Mouse (Mus musculus) hindbrain, embryonic 14.5 days (tissue): ENCODE results near the gene Oxt. TPM values are rescaled to one million over a fixed set of nuclear protein-coding genes. Genes with fewer than 3 reads are reported as not detected.

Experiments
- ATAC-seq: fragments of 200-750 bp; cut with Nextera tagmentation; 2 replicates; pipeline ENCODE4 v1.8.0; 2017; ENCODE audit warnings: moderate number of reproducible peaks, mild to moderate bottlenecking, moderate TSS enrichment, moderate library complexity; ENCODE audit not compliant: low FRiP score
- DNase-seq: peaks from one replicate; pipeline ENCODE4 v3.0.0-alpha.2; 2015; ENCODE audit warnings: low spot score
- H3K27ac ChIP-seq: fragments of 300-500 bp; sonication (generic); 2 replicates; pipeline ENCODE4 v1.5.1; 2014; ENCODE audit warnings: mild to moderate bottlenecking, moderate library complexity
- H3K27me3 ChIP-seq: fragments of 300-500 bp; sonication (generic); 2 replicates; pipeline ENCODE4 v1.6.1; 2014; ENCODE audit warnings: mild to moderate bottlenecking, low read length, mixed read lengths; ENCODE audit not compliant: control insufficient read depth, insufficient read depth
- H3K36me3 ChIP-seq: fragments of 300-500 bp; sonication (generic); replicated peaks from 2 replicates; pipeline ENCODE4 v1.6.1; 2014; ENCODE audit not compliant: control insufficient read depth, insufficient read depth
- H3K4me1 ChIP-seq: fragments of 300-500 bp; sonication (generic); replicated peaks from 2 replicates; pipeline ENCODE4 v1.6.1; 2014; ENCODE audit warnings: antibody characterized with exemption, low read length, mixed read lengths; ENCODE audit not compliant: control insufficient read depth, insufficient read depth
- H3K4me2 ChIP-seq: fragments of 300-500 bp; sonication (generic); replicated peaks from 2 replicates; pipeline ENCODE4 v1.6.1; 2014; ENCODE audit warnings: mild to moderate bottlenecking, moderate library complexity
- H3K4me3 ChIP-seq: fragments of 300-500 bp; sonication (generic); replicated peaks from 2 replicates; pipeline ENCODE4 v1.5.1; 2014; ENCODE audit warnings: mild to moderate bottlenecking, low read length
- H3K9ac ChIP-seq: fragments of 300-500 bp; sonication (generic); 2 replicates; pipeline ENCODE4 v1.6.1; 2014
- H3K9me3 ChIP-seq: fragments of 300-500 bp; sonication (generic); 2 replicates; pipeline ENCODE4 v1.6.1; 2016; ENCODE audit warnings: low read length; ENCODE audit not compliant: control insufficient read depth
- WGBS: fragments of 180-500 bp; shearing (Covaris S2); extraction: QIAGEN DNeasy Blood & Tissue Kit; methylation state at CpG from one replicate; pipeline ENCODE4 v1.1.7; 2014; 5-methylcytosine and 5-hydroxymethylcytosine counted together
- polyA plus RNA-seq: library from polyadenylated mRNA; unstranded; fragments of >200 nt; fragmentation: Nextera tagmentation; extraction: Ambion mirVana; gene quantifications from 2 replicates; pipeline ENCODE4 v1.2.1, GENCODE M21; 2014

Gene Oxt
- polyA plus RNA-seq, 1 experiment from 2014 or later, result not detected

DNA sequence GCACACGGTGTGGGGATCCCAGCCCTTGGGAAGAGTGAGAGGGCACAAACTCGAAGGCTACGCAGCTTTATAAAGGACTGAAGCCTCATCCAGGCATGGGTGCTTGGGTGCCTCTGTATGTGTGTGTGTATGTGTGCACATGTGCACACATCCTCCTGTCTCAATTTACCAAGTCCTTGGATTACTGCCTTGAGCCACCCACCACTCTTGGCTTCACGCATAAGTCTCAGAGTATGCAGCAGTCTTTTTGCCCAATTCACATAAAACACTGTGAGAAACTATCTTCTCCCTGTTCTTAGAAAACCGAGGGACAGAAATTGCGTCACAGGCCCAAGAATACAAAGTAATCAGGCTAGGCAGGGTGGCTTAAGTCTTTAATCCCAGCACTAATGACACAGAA, 10.0 kb downstream of the Oxt start:
- no peak overlapping the region for H3K27ac ChIP-seq
- ATAC-seq (no peak), DNase-seq (no peak)
- no peak overlapping the region for H3K4me3 ChIP-seq
- H3K9me3 ChIP-seq, result no peaks in the 10 kb centered on the region
- H3K36me3 ChIP-seq, result peaks cover 7% of the 10 kb centered on the region
- 89% methylated on average over 6 of the region's 6 CpGs for WGBS
- peaks cover 21% of the 10 kb centered on the region for H3K27me3 ChIP-seq
- no peak overlapping the region for H3K9ac ChIP-seq
- no peak overlapping the region for H3K4me2 ChIP-seq
- H3K4me1 ChIP-seq, result peaks cover under 1% of the 10 kb centered on the region; the same call in 1 of the 2 replicates

DNA sequence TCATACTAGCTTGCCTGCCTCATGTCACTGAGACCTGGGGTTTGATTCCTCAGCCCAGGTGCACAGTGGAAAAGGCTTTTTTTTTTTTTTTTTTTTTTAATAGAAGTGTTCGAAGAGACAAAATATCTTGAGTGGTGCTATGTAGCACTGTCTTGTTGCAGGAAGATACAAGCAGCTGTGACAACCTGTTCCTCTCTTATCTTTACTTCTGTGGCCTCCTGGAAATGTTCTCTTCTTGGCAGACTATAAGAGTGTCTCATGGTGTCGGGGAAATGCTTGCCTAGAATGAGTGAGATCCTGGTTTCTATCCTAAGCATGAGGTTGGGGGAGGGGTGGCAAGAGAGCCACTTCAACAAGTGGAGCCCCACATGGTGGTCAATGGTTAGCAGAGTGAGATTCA, 12.4 kb downstream of the Oxt start:
- DNase-seq (no peak), ATAC-seq (no peak)
- no peak overlapping the region for H3K4me3 ChIP-seq
- no peak overlapping the region for H3K4me2 ChIP-seq
- no peaks in the 10 kb centered on the region for H3K9me3 ChIP-seq
- H3K36me3 ChIP-seq, result peaks cover 23% of the 10 kb centered on the region
- no peaks in the 10 kb centered on the region for H3K4me1 ChIP-seq
- H3K9ac ChIP-seq, result no peak overlapping the region
- WGBS, result 84% methylated on average over 2 of the region's 2 CpGs
- no peak overlapping the region for H3K27ac ChIP-seq
- H3K27me3 ChIP-seq, result no peaks in the 10 kb centered on the region

DNA sequence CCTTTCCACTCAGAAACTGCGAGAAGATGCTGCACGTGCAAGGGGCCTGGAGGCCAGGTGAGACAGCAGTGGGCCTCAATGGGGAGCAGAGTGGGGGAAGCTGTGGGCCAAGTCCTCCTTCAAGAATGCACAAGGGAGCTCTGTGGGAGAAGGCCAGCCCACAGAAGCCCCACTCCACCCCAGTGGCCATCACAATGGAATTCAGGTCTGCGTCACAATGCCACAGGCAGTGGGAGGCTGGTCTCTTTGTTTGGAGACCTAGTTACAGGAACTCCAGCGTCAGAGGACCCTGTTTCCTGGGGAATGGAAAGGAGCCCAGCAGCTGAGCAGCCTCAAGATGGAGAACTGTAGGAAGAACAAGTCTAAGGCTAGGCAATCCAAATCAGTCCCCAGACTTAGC, 13.2 kb downstream of the Oxt start:
- 52% methylated on average over 4 of the region's 4 CpGs for WGBS
- ATAC-seq, result no peak
- no peaks in the 10 kb centered on the region for H3K27me3 ChIP-seq
- H3K4me3 ChIP-seq, result no peak overlapping the region
- H3K4me2 ChIP-seq, result no peak overlapping the region
- DNase-seq, result no peak
- no peak overlapping the region for H3K9ac ChIP-seq
- no peaks in the 10 kb centered on the region for H3K9me3 ChIP-seq
- no peaks in the 10 kb centered on the region for H3K4me1 ChIP-seq
- H3K27ac ChIP-seq, result no peak overlapping the region
- peaks cover 26% of the 10 kb centered on the region for H3K36me3 ChIP-seq

DNA sequence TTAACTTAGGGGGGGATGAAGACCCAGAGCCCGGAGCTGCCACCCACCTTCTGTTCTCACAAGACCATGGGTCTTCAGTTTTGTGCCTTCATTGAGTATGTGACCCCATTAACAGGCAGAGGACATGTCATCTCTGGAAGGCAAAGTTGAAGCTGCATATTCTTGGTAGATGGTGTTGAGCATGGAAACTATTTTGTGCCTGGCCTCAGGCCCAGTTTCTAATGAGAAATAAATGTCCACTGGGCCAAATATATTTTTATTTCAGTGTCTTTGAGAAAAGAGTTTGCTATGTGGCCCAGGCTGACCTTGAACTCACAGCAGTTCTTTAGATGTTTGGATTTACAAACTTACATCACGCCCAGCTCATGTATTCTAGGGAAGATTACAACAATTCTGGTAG, 13.8 kb downstream of the Oxt start:
- no peak overlapping the region for H3K4me3 ChIP-seq
- H3K4me2 ChIP-seq, result no peak overlapping the region
- DNase-seq (no peak), ATAC-seq (no peak)
- no peaks in the 10 kb centered on the region for H3K9me3 ChIP-seq
- no peaks in the 10 kb centered on the region for H3K27me3 ChIP-seq
- peaks cover 29% of the 10 kb centered on the region for H3K36me3 ChIP-seq
- no peak overlapping the region for H3K27ac ChIP-seq
- WGBS, result 97% methylated on average over 2 of the region's 2 CpGs
- H3K4me1 ChIP-seq, result no peaks in the 10 kb centered on the region
- H3K9ac ChIP-seq, result no peak overlapping the region

DNA sequence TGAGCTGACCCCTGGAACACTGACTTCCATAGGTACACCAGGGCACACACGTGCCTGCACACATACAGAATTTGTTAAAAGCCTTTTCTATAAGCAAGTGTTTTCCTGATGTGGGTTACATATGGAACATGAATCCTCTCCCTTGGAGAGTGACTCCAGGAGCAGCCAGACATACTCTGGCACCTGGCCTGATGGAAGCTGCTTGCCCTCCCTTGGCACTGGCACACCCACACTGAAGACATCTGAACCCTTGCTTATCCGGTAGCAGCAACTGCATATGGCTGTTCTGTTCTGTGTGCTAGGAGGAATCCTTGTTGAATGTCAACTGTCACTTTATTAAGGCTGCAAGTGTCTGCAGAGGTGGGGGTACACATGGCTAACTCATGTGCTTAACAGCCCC, 15.0 kb downstream of the Oxt start:
- Histone ChIP-seq H3K36me3 (peaks cover 40% of the 10 kb centered on the region), H3K4me2 (no peak overlapping the region), H3K9ac (no peak overlapping the region), H3K27ac (no peak overlapping the region), H3K4me1 (no peaks in the 10 kb centered on the region), H3K4me3 (no peak overlapping the region), H3K9me3 (no peaks in the 10 kb centered on the region), H3K27me3 (no peaks in the 10 kb centered on the region)
- WGBS, result 100% methylated on average over 2 of the region's 2 CpGs
- DNase-seq (no peak), ATAC-seq (no peak)

DNA sequence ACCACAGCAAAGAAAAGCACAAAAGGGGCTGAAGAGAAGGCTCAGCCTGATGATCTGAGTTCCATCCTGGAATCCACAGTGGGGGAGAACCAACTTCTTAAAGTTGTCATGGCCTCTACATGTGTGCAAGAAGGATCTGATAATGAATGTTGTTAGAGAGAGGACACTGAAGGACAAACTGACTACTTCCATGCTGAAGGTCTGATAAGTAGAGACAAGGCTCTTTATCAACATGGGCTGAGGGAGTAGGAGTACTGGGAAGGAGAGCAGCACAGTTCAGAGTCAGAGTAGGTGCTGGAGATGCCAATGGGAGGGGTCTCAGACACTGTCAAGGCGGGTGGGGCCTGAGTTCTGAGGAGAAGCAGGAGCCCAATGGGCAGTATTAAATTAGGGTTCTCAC, 19.6 kb downstream of the Oxt start:
- ATAC-seq (no peak), DNase-seq (no peak)
- H3K4me1 ChIP-seq, result no peaks in the 10 kb centered on the region
- no peak overlapping the region for H3K4me2 ChIP-seq
- no peak overlapping the region for H3K4me3 ChIP-seq
- WGBS, result 90% methylated on average over 1 of the region's 1 CpGs
- no peaks in the 10 kb centered on the region for H3K27me3 ChIP-seq
- H3K9me3 ChIP-seq, result no peaks in the 10 kb centered on the region
- H3K36me3 ChIP-seq, result peaks cover 78% of the 10 kb centered on the region
- no peak overlapping the region for H3K27ac ChIP-seq
- no peak overlapping the region for H3K9ac ChIP-seq

DNA sequence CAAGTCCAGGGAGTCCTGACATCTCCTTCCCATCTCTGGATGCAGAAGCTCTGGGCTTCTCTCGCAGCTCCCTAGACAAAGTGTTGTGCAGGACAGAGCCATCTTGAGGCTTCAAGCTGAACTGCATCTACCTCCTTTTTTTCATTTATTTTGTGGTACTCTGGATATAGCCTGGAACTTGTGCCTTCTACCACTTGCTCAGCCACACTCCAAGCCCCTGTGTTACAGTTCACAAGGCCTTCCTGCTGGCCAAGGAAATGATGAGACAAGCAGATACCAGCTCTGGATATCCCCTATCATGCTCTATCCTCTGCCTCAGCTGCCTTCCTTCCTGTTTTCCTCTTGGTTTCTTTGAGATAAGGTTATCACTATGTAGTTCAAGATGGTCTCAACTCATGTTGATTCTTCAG, 21.6 kb downstream of the Oxt start:
- Histone ChIP-seq H3K27ac (no peak overlapping the region), H3K27me3 (no peaks in the 10 kb centered on the region), H3K36me3 (peaks cover 84% of the 10 kb centered on the region), H3K9me3 (no peaks in the 10 kb centered on the region), H3K4me3 (no peak overlapping the region), H3K4me1 (no peaks in the 10 kb centered on the region), H3K9ac (no peak overlapping the region), H3K4me2 (no peak overlapping the region)
- DNase-seq, result peak; percentile 65
- WGBS, result 7% methylated on average over 1 of the region's 1 CpGs
- peak; percentile 17; the same call in 1 of the 2 replicates for ATAC-seq

DNA sequence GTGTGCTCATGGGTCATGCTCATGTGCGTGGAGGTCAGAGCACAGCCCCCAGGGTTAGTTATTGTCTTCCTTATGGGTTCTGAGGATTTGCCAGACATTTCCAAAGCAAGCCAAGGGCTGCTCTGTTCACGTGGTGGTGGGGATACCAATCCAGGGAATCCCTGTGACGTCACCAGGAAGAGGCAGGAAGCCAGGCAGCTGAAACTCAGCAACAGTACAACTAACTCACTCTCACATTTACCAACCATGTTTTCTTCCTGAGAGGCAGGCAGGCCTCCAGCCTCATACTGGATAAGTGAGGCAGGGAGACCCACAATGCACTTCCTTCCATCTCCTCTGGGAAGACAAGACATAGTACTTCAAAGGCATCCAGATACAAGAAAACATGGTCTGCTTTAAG, 22.4 kb downstream of the Oxt start:
- H3K4me1 ChIP-seq, result no peaks in the 10 kb centered on the region
- no peak overlapping the region for H3K27ac ChIP-seq
- DNase-seq, result no peak
- H3K4me3 ChIP-seq, result no peak overlapping the region
- ATAC-seq, result no peak
- no peaks in the 10 kb centered on the region for H3K9me3 ChIP-seq
- H3K9ac ChIP-seq, result no peak overlapping the region
- H3K4me2 ChIP-seq, result no peak overlapping the region
- H3K27me3 ChIP-seq, result no peaks in the 10 kb centered on the region
- 81% methylated on average over 3 of the region's 3 CpGs for WGBS
- peaks cover 85% of the 10 kb centered on the region for H3K36me3 ChIP-seq

DNA sequence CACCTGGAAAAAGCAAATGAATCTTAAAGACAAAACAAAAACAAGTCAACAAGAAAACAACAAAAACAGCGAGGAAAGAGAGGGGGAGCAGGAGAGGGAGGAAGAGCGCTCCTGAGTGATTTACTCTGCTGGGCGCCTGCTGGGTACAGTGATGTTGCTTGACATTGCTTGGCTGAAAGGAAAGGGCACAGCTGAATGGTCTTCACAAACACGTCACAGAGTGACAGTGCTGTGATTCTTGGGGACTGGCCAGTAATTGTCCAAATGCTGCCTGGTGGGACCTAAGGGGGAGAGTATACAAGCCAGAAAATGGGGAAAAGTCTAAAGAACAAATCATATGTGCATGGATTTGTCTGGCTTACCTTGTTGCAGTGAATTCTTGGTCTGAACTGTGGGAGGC, 26.2 kb downstream of the Oxt start:
- Histone ChIP-seq H3K9me3 (no peaks in the 10 kb centered on the region), H3K4me1 (no peaks in the 10 kb centered on the region), H3K27ac (no peak overlapping the region), H3K4me3 (no peak overlapping the region), H3K4me2 (no peak overlapping the region), H3K27me3 (no peaks in the 10 kb centered on the region), H3K9ac (no peak overlapping the region), H3K36me3 (peaks cover 67% of the 10 kb centered on the region)
- DNase-seq (no peak), ATAC-seq (no peak)
- WGBS, result 87% methylated on average over 4 of the region's 4 CpGs

DNA sequence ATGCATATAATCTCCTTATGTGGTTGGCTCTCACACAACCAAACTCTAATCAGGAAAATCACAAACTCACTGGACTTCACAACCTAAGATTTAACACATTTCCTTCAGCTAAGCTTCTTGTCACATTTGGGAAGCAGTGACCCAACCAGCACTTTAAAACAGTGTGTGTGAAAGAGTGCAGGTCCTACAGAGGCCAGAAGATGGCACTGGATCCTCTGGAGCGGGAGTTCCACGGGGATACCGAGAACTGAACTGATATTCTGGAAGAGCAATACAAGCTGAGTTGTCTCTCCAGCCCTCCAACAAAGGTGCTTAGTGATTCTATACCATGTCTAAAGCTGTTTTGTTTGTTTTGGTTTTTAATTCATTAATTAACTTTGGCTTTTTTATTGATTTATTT, 37.1 kb downstream of the Oxt start:
- no peaks in the 10 kb centered on the region for H3K27me3 ChIP-seq
- ATAC-seq, result no peak
- no peaks in the 10 kb centered on the region for H3K9me3 ChIP-seq
- H3K36me3 ChIP-seq, result peaks cover 43% of the 10 kb centered on the region
- no peaks in the 10 kb centered on the region for H3K4me1 ChIP-seq
- H3K4me3 ChIP-seq, result no peak overlapping the region
- no peak for DNase-seq
- no peak overlapping the region for H3K27ac ChIP-seq
- no peak overlapping the region for H3K4me2 ChIP-seq
- WGBS, result 63% methylated on average over 3 of the region's 3 CpGs
- H3K9ac ChIP-seq, result no peak overlapping the region
